Mouse (Mus musculus): ENCODE measurements at regions not wholly inside any gene's neighbourhood (a gene's known extent, or its start where the extent isn't known, plus 50 kb on each side); places are given as distances from the start of the nearest gene placed in this dataset.

DNA sequence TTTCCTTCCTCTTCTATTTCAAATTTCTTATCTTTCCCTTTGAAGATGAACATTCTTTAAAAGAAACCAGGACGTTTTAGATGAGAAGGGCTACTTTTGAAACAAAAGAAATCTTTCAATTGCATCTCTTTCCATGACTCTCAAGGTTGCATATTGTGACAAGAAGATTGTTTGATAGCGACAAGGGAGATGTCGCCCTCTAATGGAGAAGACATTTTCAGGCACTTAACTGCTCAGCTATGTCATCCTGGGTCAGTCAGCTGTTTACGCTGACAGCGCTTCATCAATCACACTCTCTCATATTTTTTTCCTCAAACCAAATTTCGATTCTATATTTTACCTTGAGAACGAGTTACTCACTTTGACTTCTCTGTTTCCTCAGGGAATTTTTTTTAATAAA is 122.2 kb upstream of the Nabp1 start:
- 23% methylated on average over 7 of the region's 7 CpGs for WGBS
- H3K27me3 ChIP-seq (replicated peaks; ENCODE audit: control insufficient read depth, insufficient read depth, low read length): no peaks in the 10 kb centered on the region
- no peaks in the 10 kb centered on the region for H3K9me3 ChIP-seq (ENCODE audit: control insufficient read depth, low read length)
- DNase-seq (ENCODE audit: low spot score) (no peak), ATAC-seq (replicated peaks; ENCODE audit: low FRiP score) (no peak)
- no peaks in the 10 kb centered on the region for H3K36me3 ChIP-seq (ENCODE audit: control insufficient read depth, insufficient read depth, low read length)
- no peak overlapping the region for H3K9ac ChIP-seq (ENCODE audit: low read depth, low read length)
- H3K27ac ChIP-seq (ENCODE audit: low read depth, low read length): no peak overlapping the region
- no peak overlapping the region for H3K4me3 ChIP-seq (ENCODE audit: low read depth, low read length)
- H3K4me2 ChIP-seq: no peak overlapping the region
- H3K4me1 ChIP-seq (replicated peaks; ENCODE audit: control insufficient read depth, insufficient read depth, low read length): no peaks in the 10 kb centered on the region

DNA sequence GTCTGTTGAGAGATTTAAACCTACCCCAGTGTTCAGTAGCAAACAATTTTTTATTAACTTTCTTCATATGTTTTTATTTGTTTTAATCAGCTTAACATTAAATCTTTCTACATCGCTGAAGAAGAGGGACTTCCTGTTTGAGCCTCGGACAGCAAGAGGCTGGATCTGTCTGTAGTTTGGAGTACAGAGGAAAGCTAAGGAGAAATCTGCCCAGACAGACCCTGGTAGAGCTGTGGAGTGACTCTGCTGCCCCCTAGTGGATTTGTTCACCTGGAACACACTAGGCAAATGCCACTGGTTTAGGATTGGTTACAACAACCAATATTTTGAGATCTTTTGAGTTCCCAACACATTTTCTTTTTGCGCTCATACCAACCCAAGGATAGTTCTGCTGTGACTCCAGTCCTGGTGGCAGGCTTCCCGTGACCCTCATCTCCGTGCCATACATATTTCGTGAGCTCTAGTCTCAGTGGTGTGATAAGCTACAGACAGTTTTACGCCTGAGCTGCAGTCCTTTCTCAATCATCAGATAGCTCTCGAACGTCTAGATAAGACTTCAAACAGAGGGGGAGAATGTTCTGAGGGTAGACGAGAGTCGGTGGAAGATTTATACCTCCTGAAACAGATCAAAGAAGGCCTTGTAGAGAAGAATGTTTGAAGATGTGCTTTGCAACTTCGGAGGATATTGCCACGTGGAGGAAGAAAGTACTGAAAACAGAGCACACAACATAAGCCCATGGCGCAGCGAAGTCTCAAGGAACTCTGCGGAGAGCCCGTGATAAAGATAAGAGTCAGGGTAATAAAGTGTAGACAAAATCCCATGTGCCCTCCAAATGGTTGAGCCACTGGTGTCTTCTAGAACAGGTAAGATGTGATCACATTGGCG is 119.0 kb upstream of the Nabp1 start:
- no peak overlapping the region for H3K4me3 ChIP-seq (ENCODE audit: low read depth, low read length)
- no peaks in the 10 kb centered on the region for H3K9me3 ChIP-seq (ENCODE audit: control insufficient read depth, low read length)
- DNase-seq (ENCODE audit: low spot score): peak; percentile 73
- no peak overlapping the region for H3K9ac ChIP-seq (ENCODE audit: low read depth, low read length)
- H3K4me2 ChIP-seq: peak overlapping the region; percentile 48
- H3K36me3 ChIP-seq (ENCODE audit: control insufficient read depth, insufficient read depth, low read length): no peaks in the 10 kb centered on the region
- no peak overlapping the region for H3K27ac ChIP-seq (ENCODE audit: low read depth, low read length)
- peak; percentile 82 for ATAC-seq (replicated peaks; ENCODE audit: low FRiP score)
- WGBS: 22% methylated on average over 18 of the region's 18 CpGs
- H3K4me1 ChIP-seq (replicated peaks; ENCODE audit: control insufficient read depth, insufficient read depth, low read length): no peaks in the 10 kb centered on the region; the same call in 1 of the 2 replicates
- H3K27me3 ChIP-seq (replicated peaks; ENCODE audit: control insufficient read depth, insufficient read depth, low read length): no peaks in the 10 kb centered on the region

DNA sequence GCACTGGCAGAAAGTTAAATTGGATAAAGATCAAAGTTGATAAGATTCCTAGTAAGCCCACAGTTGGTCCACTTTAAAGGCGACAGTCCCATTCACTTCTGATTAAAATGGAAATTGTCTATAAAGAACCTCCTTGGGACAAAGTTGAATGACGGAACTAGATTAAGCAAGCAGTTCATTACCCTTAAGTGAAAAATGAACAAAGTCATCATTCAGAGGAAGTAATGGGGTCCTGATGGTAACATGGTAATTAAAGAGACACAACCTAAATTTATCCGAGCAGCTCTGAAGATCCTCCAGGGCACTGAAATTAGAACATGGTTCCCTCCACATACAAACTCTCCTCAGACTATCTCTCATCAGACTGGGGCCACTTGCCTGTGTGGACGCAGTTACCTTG is 116.4 kb upstream of the Nabp1 start:
- H3K4me3 ChIP-seq (ENCODE audit: low read depth, low read length): no peak overlapping the region
- no peaks in the 10 kb centered on the region for H3K27me3 ChIP-seq (replicated peaks; ENCODE audit: control insufficient read depth, insufficient read depth, low read length)
- no peak overlapping the region for H3K9ac ChIP-seq (ENCODE audit: low read depth, low read length)
- no peaks in the 10 kb centered on the region for H3K36me3 ChIP-seq (ENCODE audit: control insufficient read depth, insufficient read depth, low read length)
- DNase-seq (ENCODE audit: low spot score) (no peak), ATAC-seq (replicated peaks; ENCODE audit: low FRiP score) (no peak)
- H3K9me3 ChIP-seq (ENCODE audit: control insufficient read depth, low read length): no peaks in the 10 kb centered on the region
- H3K4me1 ChIP-seq (replicated peaks; ENCODE audit: control insufficient read depth, insufficient read depth, low read length): no peaks in the 10 kb centered on the region; the same call in 1 of the 2 replicates
- H3K27ac ChIP-seq (ENCODE audit: low read depth, low read length): no peak overlapping the region
- 84% methylated on average over 4 of the region's 4 CpGs for WGBS
- H3K4me2 ChIP-seq: no peak overlapping the region

DNA sequence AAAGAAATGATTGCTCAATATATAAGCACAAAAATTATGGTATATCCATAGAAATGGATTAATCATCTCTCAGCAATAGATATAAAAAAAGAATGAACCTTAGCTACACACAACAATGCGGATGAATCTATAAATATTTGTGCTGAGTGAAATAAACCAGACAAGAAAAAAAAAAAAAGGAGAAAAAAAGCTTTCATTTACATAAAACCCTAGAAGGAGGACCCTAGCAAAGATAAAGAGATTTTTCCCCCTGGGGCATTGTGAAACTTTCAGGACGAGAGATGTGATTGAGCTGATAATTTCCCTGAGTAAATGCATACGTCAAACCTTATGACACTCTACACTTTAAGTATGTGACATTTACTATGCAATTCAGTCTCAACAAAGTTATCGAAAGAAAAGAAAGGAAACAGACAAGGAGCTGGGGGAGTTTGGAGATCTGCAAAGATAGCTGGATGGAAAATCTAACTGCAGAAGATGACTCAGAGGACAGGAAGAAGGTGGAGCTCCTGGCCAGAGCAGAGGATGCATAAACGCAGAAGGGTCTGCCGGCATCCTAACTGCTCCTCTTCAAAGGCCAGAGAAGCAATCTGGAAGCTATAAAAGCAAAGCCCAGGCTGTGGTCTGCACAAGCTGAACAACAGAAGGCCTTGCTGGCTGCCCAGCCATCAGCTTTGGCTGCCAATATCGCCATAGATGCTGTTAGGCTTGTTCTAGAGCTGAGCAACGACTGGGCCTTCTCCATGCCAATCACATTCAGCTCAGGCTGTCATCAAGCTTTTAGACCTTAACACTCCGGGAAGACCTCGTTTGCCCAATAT is 115.6 kb upstream of the Nabp1 start:
- H3K36me3 ChIP-seq (ENCODE audit: control insufficient read depth, insufficient read depth, low read length): no peaks in the 10 kb centered on the region
- H3K4me2 ChIP-seq: no peak overlapping the region
- H3K27ac ChIP-seq (ENCODE audit: low read depth, low read length): no peak overlapping the region
- no peak overlapping the region for H3K4me3 ChIP-seq (ENCODE audit: low read depth, low read length)
- no peak overlapping the region for H3K9ac ChIP-seq (ENCODE audit: low read depth, low read length)
- no peaks in the 10 kb centered on the region; the same call in 1 of the 2 replicates for H3K4me1 ChIP-seq (replicated peaks; ENCODE audit: control insufficient read depth, insufficient read depth, low read length)
- ATAC-seq (replicated peaks; ENCODE audit: low FRiP score): no peak
- 41% methylated on average over 10 of the region's 10 CpGs for WGBS
- no peaks in the 10 kb centered on the region for H3K27me3 ChIP-seq (replicated peaks; ENCODE audit: control insufficient read depth, insufficient read depth, low read length)
- H3K9me3 ChIP-seq (ENCODE audit: control insufficient read depth, low read length): no peaks in the 10 kb centered on the region
- DNase-seq (ENCODE audit: low spot score): no peak

DNA sequence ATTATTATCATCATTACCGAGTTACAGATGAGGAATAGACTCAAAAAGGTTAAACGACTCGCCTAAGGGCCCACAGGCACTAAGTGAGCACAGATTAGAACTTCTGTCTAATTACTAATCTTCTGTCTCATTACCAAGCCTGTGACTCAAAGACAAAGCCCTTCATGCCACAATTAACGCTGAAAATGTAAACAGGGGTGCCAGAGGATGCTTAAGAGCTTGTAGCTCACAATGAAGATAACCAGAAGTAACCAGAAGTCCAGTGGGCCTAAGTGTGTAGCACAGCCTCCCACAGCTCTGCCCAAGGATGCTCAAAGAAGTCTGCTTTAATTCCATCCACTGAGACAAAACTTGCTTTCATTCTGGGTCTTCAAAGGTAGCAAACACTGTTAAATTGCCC is 113.7 kb upstream of the Nabp1 start:
- no peak overlapping the region for H3K27ac ChIP-seq (ENCODE audit: low read depth, low read length)
- no peak overlapping the region for H3K4me3 ChIP-seq (ENCODE audit: low read depth, low read length)
- H3K36me3 ChIP-seq (ENCODE audit: control insufficient read depth, insufficient read depth, low read length): no peaks in the 10 kb centered on the region
- no peak overlapping the region for H3K9ac ChIP-seq (ENCODE audit: low read depth, low read length)
- no peak for ATAC-seq (replicated peaks; ENCODE audit: low FRiP score)
- 58% methylated on average over 4 of the region's 4 CpGs for WGBS
- H3K4me2 ChIP-seq: no peak overlapping the region
- DNase-seq (ENCODE audit: low spot score): no peak
- H3K9me3 ChIP-seq (ENCODE audit: control insufficient read depth, low read length): no peaks in the 10 kb centered on the region
- no peaks in the 10 kb centered on the region; the same call in 1 of the 2 replicates for H3K4me1 ChIP-seq (replicated peaks; ENCODE audit: control insufficient read depth, insufficient read depth, low read length)
- H3K27me3 ChIP-seq (replicated peaks; ENCODE audit: control insufficient read depth, insufficient read depth, low read length): no peaks in the 10 kb centered on the region

DNA sequence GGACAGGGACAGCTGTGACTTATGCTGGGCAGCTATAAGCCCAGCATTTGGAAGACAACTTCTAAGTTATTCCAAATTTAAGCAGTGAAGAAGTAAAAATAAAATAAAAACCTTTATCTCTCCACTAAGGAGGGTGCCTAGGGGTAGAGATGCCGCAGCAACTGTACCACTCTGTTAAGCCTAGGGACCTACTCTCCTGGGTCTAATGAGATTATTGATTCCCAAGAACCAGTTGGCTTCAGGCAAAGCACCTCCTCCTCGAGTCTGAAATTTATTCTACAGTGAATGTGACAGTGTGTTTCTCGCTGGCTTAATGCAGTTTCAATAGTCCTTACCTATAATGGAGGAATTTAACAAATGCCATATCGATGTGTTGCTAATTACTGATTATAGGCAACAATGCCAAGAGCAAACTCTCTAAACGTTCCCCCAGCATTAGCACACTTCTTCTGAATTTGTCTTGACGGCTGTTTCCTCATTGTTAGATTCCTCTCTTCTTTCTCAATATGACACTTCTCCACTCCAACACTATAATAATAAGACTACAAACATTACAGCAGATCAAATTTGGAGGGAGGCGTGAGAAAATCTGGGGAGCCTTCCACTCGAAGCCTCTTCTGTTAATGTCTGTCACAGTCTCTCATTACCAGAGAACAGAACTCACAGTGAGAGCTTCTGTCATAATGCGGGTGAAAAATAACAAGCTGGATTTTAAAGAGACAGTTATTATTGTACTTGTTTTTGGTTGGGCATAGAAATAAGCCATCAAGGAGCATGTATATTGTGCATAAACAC is 112.6 kb upstream of the Nabp1 start:
- 73% methylated on average over 9 of the region's 9 CpGs for WGBS
- ATAC-seq (replicated peaks; ENCODE audit: low FRiP score): no peak
- Histone ChIP-seq H3K9me3 (ENCODE audit: control insufficient read depth, low read length) (no peaks in the 10 kb centered on the region), H3K4me1 (replicated peaks; ENCODE audit: control insufficient read depth, insufficient read depth, low read length) (no peaks in the 10 kb centered on the region; the same call in 1 of the 2 replicates), H3K4me2 (no peak overlapping the region), H3K27me3 (replicated peaks; ENCODE audit: control insufficient read depth, insufficient read depth, low read length) (no peaks in the 10 kb centered on the region), H3K36me3 (ENCODE audit: control insufficient read depth, insufficient read depth, low read length) (no peaks in the 10 kb centered on the region), H3K4me3 (ENCODE audit: low read depth, low read length) (no peak overlapping the region), H3K9ac (ENCODE audit: low read depth, low read length) (no peak overlapping the region), H3K27ac (ENCODE audit: low read depth, low read length) (no peak overlapping the region)
- no peak for DNase-seq (ENCODE audit: low spot score)

DNA sequence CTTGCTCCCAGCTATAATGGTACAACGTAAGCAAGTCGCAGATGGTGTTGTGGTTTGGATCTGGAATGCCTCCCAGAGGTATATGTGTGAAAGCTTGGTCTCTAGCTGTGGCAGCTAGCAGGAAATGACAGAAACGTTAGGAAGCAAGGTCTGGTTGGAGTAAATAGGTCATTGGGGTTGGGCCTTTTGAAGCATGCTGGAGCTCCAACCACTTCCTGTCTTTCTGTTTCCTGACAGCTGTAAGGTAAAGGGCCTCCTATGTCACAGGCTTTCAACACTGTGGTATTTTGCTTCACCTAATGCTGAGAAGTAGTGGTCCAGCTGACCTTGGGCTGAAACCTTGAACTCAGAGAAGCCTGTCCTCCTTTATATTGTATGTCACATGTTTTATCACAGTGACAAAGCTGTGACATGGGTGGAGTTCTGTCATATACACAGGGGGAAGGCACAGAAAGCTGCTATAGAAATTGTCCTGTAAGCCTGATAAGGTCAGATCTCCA is 106.8 kb upstream of the Nabp1 start:
- Histone ChIP-seq H3K36me3 (ENCODE audit: control insufficient read depth, insufficient read depth, low read length) (no peaks in the 10 kb centered on the region), H3K4me3 (ENCODE audit: low read depth, low read length) (no peak overlapping the region), H3K4me2 (no peak overlapping the region), H3K27me3 (replicated peaks; ENCODE audit: control insufficient read depth, insufficient read depth, low read length) (no peaks in the 10 kb centered on the region), H3K27ac (ENCODE audit: low read depth, low read length) (no peak overlapping the region), H3K9ac (ENCODE audit: low read depth, low read length) (no peak overlapping the region), H3K4me1 (replicated peaks; ENCODE audit: control insufficient read depth, insufficient read depth, low read length) (peaks cover 18% of the 10 kb centered on the region), H3K9me3 (ENCODE audit: control insufficient read depth, low read length) (no peaks in the 10 kb centered on the region)
- peak; percentile 45; the same call in 1 of the 2 replicates for ATAC-seq (replicated peaks; ENCODE audit: low FRiP score)
- no peak for DNase-seq (ENCODE audit: low spot score)
- WGBS: 11% methylated on average over 3 of the region's 3 CpGs

DNA sequence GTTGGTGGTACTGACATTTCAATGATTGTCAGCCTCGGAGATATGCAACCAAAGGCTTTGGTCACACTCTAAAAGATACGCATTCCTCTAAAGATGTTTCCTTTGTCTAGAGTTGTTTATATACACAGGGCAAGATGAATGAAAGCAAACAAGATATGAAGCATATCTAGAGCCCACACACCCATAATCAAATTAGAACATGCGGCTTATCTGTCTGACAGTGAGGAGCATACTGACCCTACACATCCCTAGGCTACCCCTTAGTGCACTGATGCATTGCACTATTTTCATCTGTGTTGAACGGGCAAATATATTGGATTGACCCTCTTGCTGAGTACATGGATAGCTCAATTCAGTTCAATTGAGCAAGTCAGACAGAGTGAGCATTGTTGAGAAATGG is 105.6 kb upstream of the Nabp1 start:
- Histone ChIP-seq H3K9me3 (ENCODE audit: control insufficient read depth, low read length) (no peaks in the 10 kb centered on the region), H3K36me3 (ENCODE audit: control insufficient read depth, insufficient read depth, low read length) (no peaks in the 10 kb centered on the region), H3K4me3 (ENCODE audit: low read depth, low read length) (no peak overlapping the region), H3K27me3 (replicated peaks; ENCODE audit: control insufficient read depth, insufficient read depth, low read length) (no peaks in the 10 kb centered on the region), H3K9ac (ENCODE audit: low read depth, low read length) (no peak overlapping the region), H3K4me2 (no peak overlapping the region), H3K27ac (ENCODE audit: low read depth, low read length) (no peak overlapping the region), H3K4me1 (replicated peaks; ENCODE audit: control insufficient read depth, insufficient read depth, low read length) (peaks cover 18% of the 10 kb centered on the region)
- ATAC-seq (replicated peaks; ENCODE audit: low FRiP score) (peak; percentile 85), DNase-seq (ENCODE audit: low spot score) (no peak)
- 36% methylated on average over 4 of the region's 4 CpGs for WGBS
